Mouse (Mus musculus) intestine, postnatal 0 days (tissue): ENCODE measurements around the gene Wdcp. TPM values are rescaled to one million over a fixed set of nuclear protein-coding genes. Genes with fewer than 3 reads are reported as not detected.

Source experiments
- ATAC-seq: fragments of 200-750 bp; cut with Nextera tagmentation; 2 replicates; pipeline ENCODE4 v1.8.0; 2017; ENCODE audit warnings: mild to moderate bottlenecking, moderate TSS enrichment, moderate library complexity
- H3K27ac ChIP-seq: fragments of 300-500 bp; sonication (generic); 2 replicates; pipeline ENCODE4 v1.5.1; 2014; ENCODE audit warnings: mild to moderate bottlenecking, low read depth, low read length, moderate library complexity
- H3K27me3 ChIP-seq: fragments of 300-500 bp; sonication (generic); replicated peaks from 2 replicates; pipeline ENCODE4 v1.6.1; 2014; ENCODE audit warnings: low read length, mixed read lengths; ENCODE audit not compliant: control insufficient read depth, insufficient read depth
- H3K36me3 ChIP-seq: fragments of 300-500 bp; sonication (generic); 2 replicates; pipeline ENCODE4 v1.6.1; 2014; ENCODE audit warnings: mild to moderate bottlenecking, moderate library complexity; ENCODE audit not compliant: control insufficient read depth, insufficient read depth
- H3K4me1 ChIP-seq: fragments of 300-500 bp; sonication (generic); replicated peaks from 2 replicates; pipeline ENCODE4 v1.6.1; 2014; ENCODE audit warnings: antibody characterized with exemption, low read length, mixed read lengths; ENCODE audit not compliant: control insufficient read depth, insufficient read depth
- H3K4me2 ChIP-seq: fragments of 300-500 bp; sonication (generic); replicated peaks from 2 replicates; pipeline ENCODE4 v1.6.1; 2014; ENCODE audit warnings: low read depth, mild to moderate bottlenecking, moderate library complexity
- H3K4me3 ChIP-seq: fragments of 300-500 bp; sonication (generic); 2 replicates; pipeline ENCODE4 v1.5.1; 2014; ENCODE audit warnings: low read depth, low read length
- H3K9ac ChIP-seq: fragments of 300-500 bp; sonication (generic); 2 replicates; pipeline ENCODE4 v1.6.1; 2014; ENCODE audit warnings: mild to moderate bottlenecking, low read depth, low read length
- H3K9me3 ChIP-seq: fragments of 300-500 bp; sonication (generic); 2 replicates; pipeline ENCODE4 v1.6.1; 2016; ENCODE audit warnings: mixed run types; ENCODE audit not compliant: control insufficient read depth
- CTCF ChIP-seq: sonication (generic); IDR thresholded peaks from 2 replicates; pipeline ENCODE4 v1.5.1; 2016; ENCODE audit warnings: low read depth, mild to moderate bottlenecking, control low read depth, antibody characterized with exemption, moderate library complexity
- WGBS: fragments of 180-500 bp; shearing (Covaris S2); extraction: QIAGEN DNeasy Blood & Tissue Kit; methylation state at CpG from one replicate; pipeline ENCODE4 v1.1.7; 2014; 5-methylcytosine and 5-hydroxymethylcytosine counted together
- polyA plus RNA-seq: library from polyadenylated mRNA; unstranded; fragments of >200 nt; fragmentation: Nextera tagmentation; extraction: Ambion mirVana; gene quantifications from 2 replicates; pipeline ENCODE4 v1.2.1, GENCODE M21; 2015

Wdcp gene
- polyA plus RNA-seq, 1 experiment from 2014 or later, result 7.3 TPM

- H3K4me3 ChIP-seq, result peak within 1 kb of the TSS; percentile 78
- peak within 1 kb of the TSS; percentile 72 for H3K9ac ChIP-seq
- H3K27me3 ChIP-seq, result no peaks in the 10 kb centered on the region
- no peak within 1 kb of the TSS for H3K27ac ChIP-seq
- TF ChIP-seq CTCF, result no peak
- H3K4me1 ChIP-seq, result no peaks in the 10 kb centered on the region
- peak within 1 kb of the TSS; percentile 100 for H3K4me2 ChIP-seq
- under 1% methylated on average over 37 of the region's 37 CpGs for WGBS
- H3K36me3 ChIP-seq, result no peaks in the 10 kb centered on the region
- no peak for ATAC-seq
- no peaks in the 10 kb centered on the region for H3K9me3 ChIP-seq
Observed at GRCm38 (mm10) chr12:4841392-4841887, 1.7 kb upstream of the Wdcp start, which contains the start of gene Fkbp1b. Fkbp1b (minus strand) TSS chr12:4841591.

DNA sequence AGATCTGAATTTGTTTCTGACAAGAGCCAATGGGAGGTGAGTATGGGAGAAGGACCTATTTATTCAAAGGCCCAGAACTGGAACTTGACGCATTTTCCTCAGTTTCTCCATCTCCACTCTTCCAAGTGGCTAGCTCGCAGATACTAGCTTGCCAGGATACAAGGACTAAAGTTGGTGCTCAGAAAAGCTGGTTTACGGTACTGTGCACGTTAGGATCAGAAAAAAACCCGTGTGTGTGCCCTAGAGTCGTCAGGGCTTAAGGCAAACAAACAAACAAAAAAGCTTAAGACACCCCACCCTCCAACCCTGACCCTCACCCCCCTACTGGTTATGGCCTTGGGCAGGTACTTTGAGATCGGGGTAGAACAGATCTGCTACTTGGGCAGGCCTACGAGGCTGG is 647 bp upstream of the Wdcp start:
- ATAC-seq, result no peak
- TF ChIP-seq CTCF, result no peak
- H3K27me3 ChIP-seq, result no peaks in the 10 kb centered on the region

GRCm38 (mm10) chr12:4843741-4844140 is 638 bp downstream of the Wdcp start:
- Histone ChIP-seq H3K27ac (peak overlapping the region; percentile 70; the same call in 1 of the 2 replicates), H3K4me2 (peak overlapping the region; percentile 75), H3K9me3 (no peaks in the 10 kb centered on the region), H3K4me1 (no peaks in the 10 kb centered on the region), H3K27me3 (no peaks in the 10 kb centered on the region), H3K9ac (peak overlapping the region; percentile 37; the same call in 1 of the 2 replicates), H3K36me3 (no peaks in the 10 kb centered on the region), H3K4me3 (peak overlapping the region; percentile 67)
- TF ChIP-seq CTCF, result no peak
- ATAC-seq, result peak; percentile 48
- WGBS, result under 1% methylated on average over 12 of the region's 12 CpGs

More for the DNA sequence above, 647 bp upstream of the Wdcp start:
- no peak overlapping the region for H3K4me3 ChIP-seq
- no peak overlapping the region for H3K4me2 ChIP-seq
- no peak overlapping the region for H3K27ac ChIP-seq
- H3K9me3 ChIP-seq, result no peaks in the 10 kb centered on the region
- H3K4me1 ChIP-seq, result no peaks in the 10 kb centered on the region
- no peak overlapping the region for H3K9ac ChIP-seq
- no peaks in the 10 kb centered on the region for H3K36me3 ChIP-seq
- 89% methylated on average over 8 of the region's 8 CpGs for WGBS

GRCm38 (mm10) chr12:4856160-4856559 is 13.1 kb downstream of the Wdcp start:
- Histone ChIP-seq H3K9me3 (no peaks in the 10 kb centered on the region), H3K4me2 (no peak overlapping the region), H3K27ac (no peak overlapping the region), H3K36me3 (peaks cover 6% of the 10 kb centered on the region; the same call in 1 of the 2 replicates), H3K9ac (no peak overlapping the region), H3K4me1 (no peaks in the 10 kb centered on the region), H3K4me3 (no peak overlapping the region), H3K27me3 (no peaks in the 10 kb centered on the region)
- TF ChIP-seq CTCF, result peak; percentile 57
- no peak for ATAC-seq
- WGBS, result 93% methylated on average over 5 of the region's 5 CpGs

DNA sequence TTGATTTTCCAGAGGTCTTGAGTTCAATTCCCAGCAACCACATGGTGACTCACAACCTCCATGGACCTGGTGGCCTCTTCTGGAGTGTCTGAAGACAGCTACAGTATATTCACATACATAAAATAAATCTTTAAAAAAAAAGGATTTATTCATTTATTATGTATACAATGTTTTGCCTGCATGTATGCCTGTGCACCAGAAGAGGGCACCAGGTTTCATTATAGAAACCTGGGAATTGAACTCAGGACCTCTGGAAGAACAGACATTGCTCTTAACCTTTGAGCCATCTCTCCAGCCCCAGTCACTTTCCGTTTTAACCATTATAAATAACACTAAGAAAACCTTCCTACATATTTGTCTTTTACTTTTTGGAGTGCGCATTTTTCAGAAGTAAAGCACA is 13.7 kb downstream of the Wdcp start:
- Histone ChIP-seq H3K4me3 (no peak overlapping the region), H3K27ac (no peak overlapping the region), H3K36me3 (peaks cover 4% of the 10 kb centered on the region; the same call in 1 of the 2 replicates), H3K4me2 (no peak overlapping the region), H3K9me3 (no peaks in the 10 kb centered on the region), H3K27me3 (no peaks in the 10 kb centered on the region), H3K4me1 (no peaks in the 10 kb centered on the region), H3K9ac (no peak overlapping the region)
- ATAC-seq, result no peak
- TF ChIP-seq CTCF, result peak; percentile 46
- WGBS, result 81% methylated on average over 2 of the region's 2 CpGs

DNA sequence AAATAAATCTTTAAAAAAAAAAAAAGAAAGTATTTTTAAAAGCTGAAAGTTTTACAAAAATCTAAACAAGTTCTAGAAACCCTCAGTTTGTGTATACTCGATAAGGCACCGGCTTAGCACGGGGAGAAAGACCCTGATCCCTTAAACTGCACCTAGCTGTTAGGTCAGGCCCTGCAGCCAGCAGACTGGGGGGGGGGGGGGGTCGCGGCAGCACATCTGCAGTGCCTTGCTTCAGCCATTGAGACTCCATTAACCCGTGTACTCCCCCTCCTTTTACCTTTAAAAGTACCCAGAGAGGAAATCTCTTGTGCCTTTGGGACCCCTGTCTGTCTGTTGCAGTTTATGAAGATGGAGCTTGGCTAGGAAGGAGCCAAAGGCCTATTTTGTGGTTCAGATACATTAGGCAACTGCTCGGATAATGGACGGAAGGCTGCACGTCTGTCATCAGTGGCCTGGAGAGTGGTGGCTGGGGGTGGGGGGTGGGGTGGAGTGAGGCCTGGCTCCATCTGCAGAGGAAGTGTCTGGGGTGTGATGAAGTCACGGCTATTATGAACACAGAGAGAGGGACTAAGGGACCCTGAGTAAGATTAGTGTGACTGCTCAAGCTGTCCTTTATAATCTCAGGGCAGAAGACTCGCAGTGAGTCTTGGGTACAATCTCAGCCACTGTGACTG is 16.3 kb downstream of the Wdcp start:
- H3K4me3 ChIP-seq, result no peak overlapping the region
- no peak overlapping the region for H3K27ac ChIP-seq
- ATAC-seq, result no peak
- no peak overlapping the region for H3K4me2 ChIP-seq
- no peak for TF ChIP-seq CTCF
- peaks cover 5% of the 10 kb centered on the region; the same call in 1 of the 2 replicates for H3K36me3 ChIP-seq
- 52% methylated on average over 11 of the region's 11 CpGs for WGBS
- no peaks in the 10 kb centered on the region for H3K4me1 ChIP-seq
- H3K9me3 ChIP-seq, result no peaks in the 10 kb centered on the region
- H3K27me3 ChIP-seq, result no peaks in the 10 kb centered on the region
- H3K9ac ChIP-seq, result no peak overlapping the region
